Mouse (Mus musculus): ENCODE measurements around the gene Arid5b. TPM values are rescaled to one million over a fixed set of nuclear protein-coding genes. Genes with fewer than 3 reads are reported as not detected.

The Arid5b gene
- polyA plus RNA-seq, 1 experiment from 2014 or later, result 12.2 TPM

- Histone ChIP-seq H3K36me3 (replicated peaks; ENCODE audit: insufficient read depth, low read length) (peaks cover 3% of the 10 kb centered on the region; the same call in 1 of the 2 replicates), H3K9ac (replicated peaks) (no peak overlapping the region), H3K9me3 (ENCODE audit: low read length) (no peaks in the 10 kb centered on the region), H3K27ac (ENCODE audit: low read depth) (peak overlapping the region; percentile 69), H3K27me3 (ENCODE audit: insufficient read depth, low read length) (no peaks in the 10 kb centered on the region), H3K4me1 (ENCODE audit: insufficient read depth) (peaks cover 6% of the 10 kb centered on the region), H3K4me2 (ENCODE audit: low read depth, low read length) (no peak overlapping the region), H3K4me3 (ENCODE audit: low read depth, low read length) (no peak overlapping the region)
- 64% methylated on average over 4 of the region's 4 CpGs for WGBS (ENCODE audit: insufficient replicate concordance)
- ATAC-seq (peak; percentile 47; the same call in 1 of the 2 replicates), DNase-seq (no peak)
- TF ChIP-seq CTCF (IDR thresholded peaks at IDR 0.05; ENCODE audit: low read depth), result no peak
- TF ChIP-seq EP300 (IDR thresholded peaks at IDR 0.05; ENCODE audit: low read depth), result no peak
These were observed 99.2 kb downstream of the Arid5b start for GRCm38 (mm10) chr10:68179339-68179738.

GRCm38 (mm10) chr10:68177697-68178485, 100.6 kb downstream of the Arid5b start:
- no peak overlapping the region for H3K9ac ChIP-seq (replicated peaks)
- H3K27me3 ChIP-seq (ENCODE audit: insufficient read depth, low read length), result no peaks in the 10 kb centered on the region
- no peak for DNase-seq
- no peak for ATAC-seq
- H3K9me3 ChIP-seq (ENCODE audit: low read length), result no peaks in the 10 kb centered on the region
- no peak overlapping the region for H3K4me3 ChIP-seq (ENCODE audit: low read depth, low read length)
- H3K27ac ChIP-seq (ENCODE audit: low read depth), result no peak overlapping the region
- H3K36me3 ChIP-seq (replicated peaks; ENCODE audit: insufficient read depth, low read length), result peaks cover 3% of the 10 kb centered on the region; the same call in 1 of the 2 replicates
- peaks cover 6% of the 10 kb centered on the region for H3K4me1 ChIP-seq (ENCODE audit: insufficient read depth)
- H3K4me2 ChIP-seq (ENCODE audit: low read depth, low read length), result no peak overlapping the region
- WGBS (ENCODE audit: insufficient replicate concordance), result 80% methylated on average over 10 of the region's 10 CpGs
- TF ChIP-seq CTCF (IDR thresholded peaks at IDR 0.05; ENCODE audit: low read depth) (no peak), EP300 (IDR thresholded peaks at IDR 0.05; ENCODE audit: low read depth) (no peak)

- peak; percentile 33 for DNase-seq
- peak overlapping the region; percentile 58; the same call in 1 of the 2 replicates for H3K27ac ChIP-seq (ENCODE audit: low read depth)
These were observed 102.7 kb downstream of the Arid5b start for GRCm38 (mm10) chr10:68175811-68176210.

GRCm38 (mm10) chr10:68173634-68174033, 104.9 kb downstream of the Arid5b start:
- H3K4me3 ChIP-seq (ENCODE audit: low read depth, low read length), result no peak overlapping the region
- no peak for TF ChIP-seq CTCF (IDR thresholded peaks at IDR 0.05; ENCODE audit: low read depth)
- TF ChIP-seq EP300 (IDR thresholded peaks at IDR 0.05; ENCODE audit: low read depth), result no peak
- peaks cover 8% of the 10 kb centered on the region; the same call in 1 of the 2 replicates for H3K4me1 ChIP-seq (ENCODE audit: insufficient read depth)
- WGBS (ENCODE audit: insufficient replicate concordance), result 85% methylated on average over 9 of the region's 9 CpGs
- H3K36me3 ChIP-seq (replicated peaks; ENCODE audit: insufficient read depth, low read length), result peaks cover 3% of the 10 kb centered on the region; the same call in 1 of the 2 replicates
- no peak overlapping the region for H3K4me2 ChIP-seq (ENCODE audit: low read depth, low read length)
- DNase-seq (no peak), ATAC-seq (no peak)
- H3K27me3 ChIP-seq (ENCODE audit: insufficient read depth, low read length), result no peaks in the 10 kb centered on the region
- H3K9ac ChIP-seq (replicated peaks), result no peak overlapping the region
- H3K9me3 ChIP-seq (ENCODE audit: low read length), result no peaks in the 10 kb centered on the region
- H3K27ac ChIP-seq (ENCODE audit: low read depth), result no peak overlapping the region

More at GRCm38 (mm10) chr10:68175811-68176210, 102.7 kb downstream of the Arid5b start:
- peak; percentile 88 for ATAC-seq
- no peak overlapping the region for H3K9ac ChIP-seq (replicated peaks)
- TF ChIP-seq EP300 (IDR thresholded peaks at IDR 0.05; ENCODE audit: low read depth) (no peak), CTCF (IDR thresholded peaks at IDR 0.05; ENCODE audit: low read depth) (no peak)
- no peaks in the 10 kb centered on the region for H3K9me3 ChIP-seq (ENCODE audit: low read length)
- H3K4me1 ChIP-seq (ENCODE audit: insufficient read depth), result peaks cover 6% of the 10 kb centered on the region
- 83% methylated on average over 5 of the region's 5 CpGs for WGBS (ENCODE audit: insufficient replicate concordance)
- H3K4me2 ChIP-seq (ENCODE audit: low read depth, low read length), result no peak overlapping the region
- H3K4me3 ChIP-seq (ENCODE audit: low read depth, low read length), result no peak overlapping the region
- peaks cover 3% of the 10 kb centered on the region; the same call in 1 of the 2 replicates for H3K36me3 ChIP-seq (replicated peaks; ENCODE audit: insufficient read depth, low read length)
- no peaks in the 10 kb centered on the region for H3K27me3 ChIP-seq (ENCODE audit: insufficient read depth, low read length)

DNA sequence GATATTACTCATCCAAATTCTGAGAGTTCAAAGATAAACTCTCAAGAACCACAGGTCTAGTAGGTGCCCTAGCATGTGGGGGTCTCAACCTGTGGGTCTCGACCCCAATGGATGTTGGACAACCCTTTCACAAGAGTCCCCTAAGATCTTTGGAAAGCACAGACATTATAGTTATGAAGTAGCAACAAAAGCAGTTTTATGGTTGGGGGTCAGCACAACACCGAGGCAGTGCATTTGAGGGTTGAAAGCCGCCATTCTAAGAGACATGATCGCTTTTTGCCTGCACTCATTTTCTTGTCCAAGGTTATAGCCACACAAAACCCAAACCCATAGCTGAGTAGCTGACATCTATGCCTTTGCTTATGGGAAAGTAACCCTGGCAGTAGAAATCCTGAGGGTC, 105.6 kb downstream of the Arid5b start:
- Histone ChIP-seq H3K27ac (ENCODE audit: low read depth) (no peak overlapping the region), H3K4me1 (ENCODE audit: insufficient read depth) (peaks cover 11% of the 10 kb centered on the region), H3K4me2 (ENCODE audit: low read depth, low read length) (no peak overlapping the region), H3K9me3 (ENCODE audit: low read length) (no peaks in the 10 kb centered on the region), H3K4me3 (ENCODE audit: low read depth, low read length) (no peak overlapping the region), H3K9ac (replicated peaks) (no peak overlapping the region), H3K36me3 (replicated peaks; ENCODE audit: insufficient read depth, low read length) (peaks cover 3% of the 10 kb centered on the region; the same call in 1 of the 2 replicates), H3K27me3 (ENCODE audit: insufficient read depth, low read length) (no peaks in the 10 kb centered on the region)
- 85% methylated on average over 4 of the region's 4 CpGs for WGBS (ENCODE audit: insufficient replicate concordance)
- ATAC-seq, result no peak
- DNase-seq, result no peak
- TF ChIP-seq EP300 (IDR thresholded peaks at IDR 0.05; ENCODE audit: low read depth) (no peak), CTCF (IDR thresholded peaks at IDR 0.05; ENCODE audit: low read depth) (no peak)

GRCm38 (mm10) chr10:68171974-68172373, 106.6 kb downstream of the Arid5b start:
- TF ChIP-seq CTCF (IDR thresholded peaks at IDR 0.05; ENCODE audit: low read depth) (peak; percentile 48), EP300 (IDR thresholded peaks at IDR 0.05; ENCODE audit: low read depth) (no peak)
- peaks cover 16% of the 10 kb centered on the region for H3K4me1 ChIP-seq (ENCODE audit: insufficient read depth)
- no peak overlapping the region for H3K27ac ChIP-seq (ENCODE audit: low read depth)
- DNase-seq, result no peak
- H3K9ac ChIP-seq (replicated peaks), result no peak overlapping the region
- no peaks in the 10 kb centered on the region for H3K27me3 ChIP-seq (ENCODE audit: insufficient read depth, low read length)
- no peak overlapping the region for H3K4me2 ChIP-seq (ENCODE audit: low read depth, low read length)
- no peaks in the 10 kb centered on the region for H3K9me3 ChIP-seq (ENCODE audit: low read length)
- 54% methylated on average over 9 of the region's 9 CpGs for WGBS (ENCODE audit: insufficient replicate concordance)
- H3K36me3 ChIP-seq (replicated peaks; ENCODE audit: insufficient read depth, low read length), result 0 out of 2 replicates have a peak, but pooled peaks cover 3% of the 10 kb centered on the region
- no peak for ATAC-seq
- no peak overlapping the region for H3K4me3 ChIP-seq (ENCODE audit: low read depth, low read length)

Measured in liver, postnatal 0 days (tissue).